Mouse (Mus musculus): ENCODE measurements at regions not wholly inside any gene's neighbourhood (a gene's known extent, or its start where the extent isn't known, plus 50 kb on each side); places are given as distances from the start of the nearest gene placed in this dataset.

DNA sequence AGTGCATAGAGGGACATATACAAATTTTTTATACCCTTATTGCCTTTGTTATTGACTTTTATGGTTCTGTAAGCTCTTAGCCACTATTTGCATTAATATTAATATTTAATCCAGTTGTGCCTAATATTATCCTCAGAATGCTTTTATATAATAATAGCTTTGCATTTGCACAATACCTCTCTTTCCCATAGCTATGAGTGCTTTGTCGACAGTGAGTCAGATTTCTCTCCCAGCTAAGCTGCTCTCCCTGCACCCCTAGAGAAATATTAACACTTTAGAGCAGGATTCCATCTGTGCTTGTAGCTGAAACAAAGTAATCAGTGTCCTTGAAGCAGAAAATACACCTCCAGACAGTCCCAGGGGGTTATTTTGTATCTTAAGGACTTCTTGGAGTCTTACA is 288.6 kb upstream of the Arglu1 start:
- TF ChIP-seq POLR2A (IDR thresholded peaks at IDR 0.05; ENCODE audit: low read depth, low read length) (no peak), CTCF (IDR thresholded peaks at IDR 0.05; ENCODE audit: borderline replicate concordance, insufficient read depth, low read length) (no peak)
